Mouse (Mus musculus) ovary, adult 2 months (tissue): ENCODE measurements around the gene Xrcc3. TPM values are rescaled to one million over a fixed set of nuclear protein-coding genes. Genes with fewer than 3 reads are reported as not detected.

Experiments used
- polyA plus RNA-seq: library from polyadenylated mRNA; depleted of rRNA; stranded (reverse); fragments of >200 nt; gene quantifications from 2 replicates; pipeline ENCODE4 v1.2.3, GENCODE M21; 2012; rRNA removed

Gene Xrcc3
- 14.1 and 20.7 TPM in 2 replicates for polyA plus RNA-seq

GRCm38 (mm10) chr12:111813766-111814617 lies at the start of gene Xrcc3, which contains the start of gene Zfyve21:
Gene Xrcc3, minus strand, starts transcription at chr12:111813873.
Gene Zfyve21, plus strand, starts transcription at chr12:111814170.

GRCm38 (mm10) chr12:111758381-111759175 lies 55.1 kb downstream of the Xrcc3 start, which contains the start of gene Klc1:
Gene Klc1, plus strand, starts transcription at chr12:111758849.

Other genes starting within 250 kb of the Xrcc3 start
- 37.1 and 48.7 TPM in 2 replicates for gene Mark3, start 239.3 kb downstream of the Xrcc3 start, polyA plus RNA-seq
- gene Ckb, start 141.5 kb downstream of the Xrcc3 start, polyA plus RNA-seq = 1,083 and 1,365 TPM in 2 replicates
- gene Trmt61a, start 135.8 kb downstream of the Xrcc3 start, polyA plus RNA-seq = 85.7 and 90.1 TPM in 2 replicates
- 17.5 and 20.0 TPM in 2 replicates for gene Bag5, start 100.6 kb downstream of the Xrcc3 start, polyA plus RNA-seq
- gene Apopt1, start 100.6 kb downstream of the Xrcc3 start, polyA plus RNA-seq = 30.4 and 52.7 TPM in 2 replicates
- gene Klc1, start 55.0 kb downstream of the Xrcc3 start, polyA plus RNA-seq = 96.8 and 108 TPM in 2 replicates
- gene Zfyve21, start 297 bp upstream of the Xrcc3 start, polyA plus RNA-seq = 151 and 154 TPM in 2 replicates
- gene Ppp1r13b, start 94.2 kb upstream of the Xrcc3 start, polyA plus RNA-seq = 16.1 and 17.6 TPM in 2 replicates
- 5.8 and 18.0 TPM in 2 replicates for gene Atp5mpl, start 153.1 kb upstream of the Xrcc3 start, polyA plus RNA-seq
- 0.23 and 0.55 TPM in 2 replicates for gene Tdrd9, start 157.7 kb upstream of the Xrcc3 start, polyA plus RNA-seq
- not detected in 2 replicates for gene Rd3l, start 167.4 kb upstream of the Xrcc3 start, polyA plus RNA-seq